Mouse (Mus musculus) thymus, postnatal 0 days (tissue): ENCODE results near the gene Mindy4b-ps. TPM values are rescaled to one million over a fixed set of nuclear protein-coding genes. Genes with fewer than 3 reads are reported as not detected.
"Not testable (repeated sequence)": the region's sequence is repeated elsewhere in the genome, so short reads cannot be mapped to it uniquely, and the experiment has no call there.

Source experiments
- DNase-seq: peaks from one replicate; pipeline ENCODE4 v3.0.0-alpha.2; 2015; ENCODE audit warnings: low spot score
- polyA plus RNA-seq: library from polyadenylated mRNA; unstranded; fragments of >200 nt; fragmentation: Nextera tagmentation; extraction: Ambion mirVana; gene quantifications from 2 replicates; pipeline ENCODE4 v1.2.1, GENCODE M21; 2015

The Mindy4b-ps gene
- not detected in 2 replicates for polyA plus RNA-seq

DNA sequence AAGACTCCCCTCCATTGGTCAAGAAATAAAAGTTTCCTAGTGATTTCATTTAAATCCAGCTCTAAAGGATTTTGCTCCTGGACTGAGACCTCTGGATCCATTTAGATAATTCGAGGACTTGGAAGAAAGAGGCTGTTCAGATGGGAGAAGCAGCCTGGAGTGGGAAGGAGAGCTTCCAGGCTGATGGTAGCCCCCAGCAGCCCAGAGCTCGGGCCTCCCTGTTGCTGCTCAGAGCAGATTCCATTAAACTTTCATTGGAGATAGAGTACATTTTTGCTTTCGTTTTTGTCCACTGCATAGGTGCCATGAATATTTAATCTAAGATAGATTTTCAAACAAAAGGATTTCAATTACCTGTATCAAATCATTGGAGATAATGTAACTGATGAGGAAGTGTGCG is at the start of gene Mindy4b-ps:
TSS of gene Mindy4b-ps (minus strand) at position 101 of the 400 bp plus-strand sequence.
- DNase-seq = no peak

DNA sequence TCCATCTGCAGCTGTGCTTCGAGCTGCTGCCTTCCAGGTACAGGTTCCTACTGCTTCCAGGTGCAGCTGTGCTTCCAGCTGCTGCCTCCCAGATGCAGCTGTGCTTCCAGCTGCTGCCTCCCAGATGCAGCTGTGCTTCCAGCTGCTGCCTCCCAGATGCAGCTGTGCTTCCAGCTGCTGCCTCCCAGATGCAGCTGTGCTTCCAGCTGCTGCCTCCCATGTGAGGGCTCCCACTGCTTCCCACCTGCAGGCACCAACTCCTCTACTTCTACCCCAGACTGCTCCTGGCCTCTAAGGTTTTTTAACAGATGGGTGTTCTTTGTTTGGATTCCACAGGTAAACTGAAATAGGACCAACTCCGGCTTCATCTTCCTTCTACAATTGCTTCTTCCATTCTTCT is 49.8 kb upstream of the Mindy4b-ps start:
- DNase-seq = not testable (repeated sequence)

DNA sequence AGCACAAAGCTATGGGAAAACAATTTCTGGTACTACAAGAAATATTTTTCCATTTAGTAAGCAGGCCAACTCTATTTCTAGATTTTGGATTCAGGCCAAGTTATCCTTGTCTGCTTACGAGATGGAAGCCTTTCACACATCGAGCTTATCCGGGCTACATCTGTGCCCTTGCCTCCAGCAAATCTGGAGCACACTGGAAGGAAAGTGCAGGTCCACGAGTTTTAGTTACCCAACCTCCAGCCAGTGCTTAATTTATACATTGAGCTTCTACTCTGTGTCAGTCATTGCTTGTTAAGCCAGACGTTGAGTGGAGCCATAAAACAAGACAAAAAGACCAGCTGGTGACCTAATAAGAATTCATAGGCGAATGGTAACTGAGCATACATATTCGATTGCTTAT is 43.6 kb upstream of the Mindy4b-ps start:
- no peak for DNase-seq

DNA sequence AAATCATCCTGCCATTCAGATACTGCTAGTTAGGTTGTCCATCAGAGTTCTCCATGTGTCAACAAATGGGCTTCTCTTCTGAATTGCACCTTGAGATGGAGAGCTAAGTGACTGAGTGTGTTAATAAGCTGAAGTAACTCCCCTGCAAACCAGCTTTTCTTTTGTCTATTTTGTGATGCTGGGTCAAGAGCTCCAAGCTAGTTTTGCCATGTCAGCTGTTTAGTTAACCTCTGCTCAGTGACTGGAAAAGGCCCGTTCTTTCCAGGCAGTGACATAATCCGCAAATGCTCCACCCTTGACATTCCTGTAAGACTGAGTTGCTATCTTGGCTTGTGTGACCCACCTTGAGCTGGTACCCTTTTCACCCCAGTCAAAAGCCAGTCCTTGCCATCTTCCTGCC is 40.9 kb upstream of the Mindy4b-ps start:
- no peak for DNase-seq

DNA sequence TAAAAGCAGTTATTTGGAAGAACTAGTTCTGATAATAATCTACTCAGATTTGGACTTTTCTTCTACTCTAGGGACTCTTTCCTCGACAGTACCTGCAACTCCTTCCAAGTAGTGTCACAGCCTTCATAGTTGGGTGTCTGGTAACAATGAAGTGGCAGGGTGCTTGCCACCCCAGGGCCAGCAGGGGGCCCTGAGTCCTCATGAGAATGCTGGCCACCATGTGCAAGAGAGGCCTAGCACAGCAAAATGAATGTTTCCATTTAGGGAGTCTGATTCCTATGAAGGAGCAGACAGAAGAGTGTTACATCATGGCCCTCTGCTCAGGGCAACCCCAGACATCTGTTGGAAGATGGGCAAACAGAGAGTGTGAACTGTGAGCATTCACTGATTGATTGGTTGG is 21.3 kb upstream of the Mindy4b-ps start:
- no peak for DNase-seq

DNA sequence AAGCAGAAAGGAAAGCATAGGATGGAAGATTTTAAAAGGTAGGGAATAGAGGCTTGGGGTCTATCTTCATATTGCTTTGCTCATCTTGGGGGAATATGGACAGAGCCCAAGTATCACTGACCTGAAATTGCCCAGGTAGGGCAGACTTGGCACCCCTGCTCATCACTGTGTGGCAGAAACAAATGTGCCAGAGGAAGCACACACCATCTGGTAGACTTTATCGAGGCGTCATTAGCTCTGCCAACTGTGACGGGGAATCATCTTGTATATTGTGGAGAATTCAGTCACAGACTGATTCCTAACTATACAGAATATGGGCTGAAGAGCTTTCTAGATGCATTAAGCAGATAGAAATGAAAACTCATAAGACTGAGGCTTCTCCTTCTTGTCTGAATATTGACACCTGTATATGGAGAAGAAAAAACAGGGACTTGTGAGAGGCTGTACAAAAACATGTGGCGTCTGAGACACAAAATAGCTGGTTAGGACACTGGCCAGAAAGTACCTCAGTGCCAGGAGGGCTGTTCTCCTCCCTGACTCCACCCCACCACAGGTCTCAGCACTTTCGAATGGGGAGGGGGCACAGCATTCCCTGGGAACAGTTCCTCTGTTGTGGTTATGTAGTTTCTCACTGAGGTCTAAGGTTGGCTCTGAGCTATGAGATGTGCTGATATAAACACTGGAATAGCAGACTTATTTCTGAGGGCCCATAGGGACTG is 11.5 kb upstream of the Mindy4b-ps start:
- no peak for DNase-seq

DNA sequence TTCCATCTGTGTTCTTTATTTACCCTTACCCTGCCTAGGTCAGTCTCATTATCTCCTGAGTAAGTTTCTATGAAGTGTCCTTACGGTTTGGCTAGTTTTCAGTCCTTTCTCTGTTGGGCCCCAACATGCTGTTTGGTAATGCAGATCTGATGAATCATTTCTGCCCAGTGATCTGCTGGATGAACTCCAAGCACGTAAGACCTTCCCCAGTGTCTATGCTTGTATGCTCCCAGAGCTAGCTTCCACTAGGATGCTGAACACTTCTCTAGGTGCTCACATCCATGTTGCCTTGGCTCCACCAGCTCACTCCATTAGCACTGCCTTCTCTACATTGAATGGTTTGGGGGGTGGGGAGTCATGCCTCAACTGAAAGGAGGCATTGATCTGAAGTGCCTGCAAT is 10.8 kb upstream of the Mindy4b-ps start:
- no peak for DNase-seq

DNA sequence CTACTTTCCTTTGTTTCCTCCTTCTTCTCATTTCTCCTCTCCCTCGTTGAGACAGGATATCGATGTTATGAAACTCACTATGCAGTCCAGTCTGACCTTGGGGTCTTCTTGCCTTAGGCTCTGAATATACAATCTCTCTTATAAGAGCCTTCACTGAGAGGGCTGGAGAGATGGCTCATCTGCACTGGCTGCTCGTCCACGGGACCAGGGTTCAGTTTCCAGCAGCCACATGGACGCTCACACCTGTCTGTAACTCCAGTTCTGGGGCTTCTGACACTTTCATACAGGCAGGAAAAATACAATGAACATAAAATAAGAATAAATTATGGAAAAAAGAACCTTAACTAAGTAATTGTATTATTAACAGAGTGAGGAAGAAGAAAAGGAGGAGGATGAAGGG is 9.5 kb upstream of the Mindy4b-ps start:
- DNase-seq = no peak

DNA sequence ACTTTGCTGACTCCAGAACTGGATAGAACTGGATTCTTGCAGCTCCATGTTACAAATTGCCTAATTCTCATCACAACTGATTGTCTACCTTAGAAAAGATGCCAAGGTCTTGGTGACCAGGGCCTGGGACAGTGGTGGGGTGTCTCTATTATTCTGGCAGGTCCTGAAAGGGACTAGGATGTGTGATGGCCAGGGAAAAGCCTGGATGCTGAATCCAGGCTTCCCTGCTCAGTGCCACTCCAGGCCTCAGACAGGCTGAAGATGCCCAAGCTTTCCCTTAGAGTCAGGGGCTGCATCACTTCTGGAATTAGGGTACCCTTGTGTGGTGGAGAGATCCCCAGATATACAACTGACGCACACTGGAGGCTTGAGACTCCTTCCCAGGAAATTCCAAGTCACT is 7.8 kb upstream of the Mindy4b-ps start:
- no peak for DNase-seq

DNA sequence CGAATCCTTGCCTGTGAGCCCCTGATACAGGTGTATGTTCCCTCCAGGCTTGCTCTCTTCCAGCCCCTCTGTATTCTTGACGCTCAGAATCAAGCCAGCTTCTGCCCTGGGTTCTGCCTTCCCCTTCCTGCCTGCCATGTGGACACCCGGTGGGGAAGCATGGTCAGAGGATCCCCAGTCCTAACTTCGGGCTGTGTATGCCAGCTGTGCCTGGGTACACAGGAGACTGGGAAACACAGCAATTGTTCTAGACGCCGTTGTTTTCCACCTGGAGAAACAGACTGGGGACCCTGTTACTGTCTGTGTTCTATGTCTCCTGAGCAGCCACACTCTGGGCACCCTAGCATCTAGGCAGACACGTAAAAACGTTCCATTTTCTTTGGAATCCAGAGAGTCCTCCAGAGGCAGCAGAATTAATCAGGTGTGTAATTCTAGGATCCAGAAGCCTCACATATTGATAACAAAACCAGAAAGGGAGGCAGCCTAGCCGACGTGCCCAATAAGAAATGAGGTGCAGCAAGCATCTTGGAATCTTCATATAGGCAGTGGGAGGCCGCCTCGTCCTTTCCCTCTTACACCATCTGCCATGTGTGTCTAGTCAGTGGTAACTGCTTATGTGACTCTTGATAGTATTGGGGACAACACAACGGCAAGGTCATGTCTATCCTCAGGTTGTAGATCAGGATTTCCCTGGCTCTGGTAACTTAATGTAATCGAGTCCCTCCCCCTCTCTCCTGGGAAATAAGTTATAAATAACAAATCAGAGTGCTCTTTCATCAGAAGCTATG is 6.4 kb upstream of the Mindy4b-ps start:
- DNase-seq = no peak

DNA sequence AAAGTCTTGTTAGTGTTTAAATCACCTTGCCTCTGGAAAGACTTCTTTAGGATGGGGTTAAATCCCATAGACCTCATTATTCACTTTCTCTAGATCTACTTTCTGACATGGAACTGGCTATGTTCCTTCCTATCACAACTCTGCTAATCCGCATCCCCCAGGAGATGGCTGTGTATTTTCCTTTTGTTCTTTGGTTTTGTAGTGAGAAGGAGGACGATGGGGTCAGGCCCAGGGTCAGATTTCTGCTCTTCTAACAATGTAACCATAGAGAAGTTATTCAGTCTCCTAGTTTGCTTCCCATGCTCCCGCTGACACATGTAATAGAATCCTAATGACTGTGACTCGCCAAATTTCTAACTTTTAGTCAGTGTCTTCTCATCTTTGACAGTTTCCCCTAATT is 4.2 kb upstream of the Mindy4b-ps start:
- no peak for DNase-seq

DNA sequence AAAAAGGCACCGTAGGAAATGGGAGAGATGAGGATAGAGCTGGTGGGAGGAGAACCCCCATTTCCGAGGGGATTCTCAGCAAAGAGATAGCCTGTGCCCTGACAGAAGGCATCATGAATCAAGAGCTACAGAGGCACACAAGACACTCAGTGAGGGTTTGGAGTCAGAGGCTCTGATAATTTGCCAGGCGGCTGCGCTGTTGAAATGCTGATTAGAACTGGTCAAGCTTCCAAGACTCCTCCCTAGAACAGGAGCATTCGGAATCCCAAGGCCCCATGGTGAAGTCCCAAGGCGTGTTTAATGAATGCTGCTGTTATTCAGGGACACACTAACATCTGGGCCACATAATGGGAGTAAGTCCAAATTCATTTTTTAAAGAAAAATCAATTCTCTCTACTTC is 4.8 kb downstream of the Mindy4b-ps start:
- no peak for DNase-seq

DNA sequence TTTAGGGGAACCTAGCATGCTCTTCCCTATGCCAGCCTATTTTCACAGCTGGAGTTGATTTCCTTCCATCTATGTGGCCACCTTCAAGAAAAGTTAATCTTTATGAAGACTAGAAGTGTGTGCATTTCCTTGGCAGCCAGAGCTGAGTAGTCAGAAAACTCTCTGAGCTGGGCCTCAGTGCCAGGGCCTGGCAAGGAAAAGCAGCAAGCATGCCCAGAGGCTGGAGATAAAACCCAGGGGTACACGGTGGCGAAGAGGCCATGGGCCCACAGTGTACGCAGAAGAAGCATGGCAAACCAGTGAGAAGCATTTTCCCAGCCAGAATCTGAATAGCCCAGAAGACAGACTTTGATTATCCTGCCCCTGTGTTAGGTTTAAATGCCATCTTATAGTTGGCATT is 7.9 kb downstream of the Mindy4b-ps start:
- no peak for DNase-seq

DNA sequence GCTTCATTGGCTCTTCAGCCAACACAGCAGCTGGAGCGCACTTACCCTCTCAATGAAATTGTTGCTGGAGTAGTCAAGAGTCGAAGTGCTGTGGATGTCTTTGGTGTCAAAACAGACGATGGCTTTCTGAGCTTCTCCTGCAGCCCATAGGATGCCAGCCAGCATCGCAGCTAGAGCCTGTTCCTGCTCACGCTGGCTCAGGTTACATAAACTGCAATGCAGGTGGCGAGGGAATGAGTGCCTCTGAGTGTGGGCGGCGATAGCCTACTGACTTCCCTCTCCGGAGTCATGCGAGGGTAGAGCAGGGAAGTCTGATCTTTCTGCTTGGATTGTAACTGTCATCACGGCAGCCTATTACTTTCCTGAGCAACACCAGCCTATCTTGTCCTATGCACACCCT is 11.8 kb downstream of the Mindy4b-ps start:
- DNase-seq = no peak

DNA sequence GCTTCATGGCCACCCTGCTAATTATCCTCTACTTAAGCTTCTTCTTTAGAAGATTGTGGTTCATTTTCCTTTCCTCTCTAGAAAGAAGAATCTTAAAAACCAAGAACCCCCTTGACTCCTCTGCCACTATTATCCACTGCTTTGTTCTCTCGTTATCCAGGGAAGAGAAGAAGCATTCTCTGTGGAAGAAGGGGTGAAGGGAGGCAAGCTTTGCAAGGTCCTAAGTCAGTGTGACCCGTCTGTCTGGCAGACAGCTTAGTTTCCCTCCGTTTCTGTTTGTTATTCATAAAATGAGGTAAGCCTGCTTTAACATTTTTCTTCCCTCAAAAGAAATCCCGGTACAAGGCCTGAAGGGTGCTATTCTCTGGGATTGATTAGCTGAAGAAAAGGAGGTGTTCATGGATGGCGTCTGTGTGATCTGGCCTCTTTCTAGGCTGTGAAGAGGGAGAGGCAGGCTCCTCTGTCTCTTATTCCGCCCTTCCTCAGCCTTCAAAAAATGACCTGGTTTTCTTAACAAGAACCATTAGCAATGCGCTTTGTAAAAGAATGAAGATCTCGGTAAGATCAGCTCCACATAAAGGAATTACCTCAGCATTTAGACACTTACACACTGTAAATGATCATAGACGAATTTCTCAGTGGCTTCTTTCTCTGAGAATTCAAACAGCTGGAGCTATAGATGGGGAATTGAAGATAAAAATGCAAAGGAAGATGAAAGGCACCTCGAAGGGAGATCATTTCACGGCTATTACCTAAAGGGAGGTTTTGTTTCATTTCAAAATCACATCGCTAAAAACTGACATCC is 12.8 kb downstream of the Mindy4b-ps start:
- no peak for DNase-seq

DNA sequence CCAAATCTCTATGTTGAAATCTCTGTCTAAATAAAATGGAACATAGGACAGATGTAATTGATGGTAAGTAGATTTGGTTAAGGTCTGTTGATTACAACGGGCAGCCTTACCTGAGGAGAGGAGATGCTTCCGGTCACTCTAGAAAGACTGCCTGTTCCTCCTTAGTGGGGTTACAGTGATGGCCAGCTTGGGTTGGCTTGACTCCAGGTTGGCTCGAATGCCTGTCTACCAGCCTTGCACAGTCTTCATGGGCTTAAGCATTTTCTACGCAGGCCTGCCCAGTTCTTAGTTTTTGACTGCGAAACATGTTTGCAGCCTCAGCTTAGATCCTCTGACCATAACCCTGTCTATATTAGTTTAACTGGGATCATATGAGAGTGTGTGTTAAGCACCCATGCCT is 13.5 kb downstream of the Mindy4b-ps start:
- no peak for DNase-seq

DNA sequence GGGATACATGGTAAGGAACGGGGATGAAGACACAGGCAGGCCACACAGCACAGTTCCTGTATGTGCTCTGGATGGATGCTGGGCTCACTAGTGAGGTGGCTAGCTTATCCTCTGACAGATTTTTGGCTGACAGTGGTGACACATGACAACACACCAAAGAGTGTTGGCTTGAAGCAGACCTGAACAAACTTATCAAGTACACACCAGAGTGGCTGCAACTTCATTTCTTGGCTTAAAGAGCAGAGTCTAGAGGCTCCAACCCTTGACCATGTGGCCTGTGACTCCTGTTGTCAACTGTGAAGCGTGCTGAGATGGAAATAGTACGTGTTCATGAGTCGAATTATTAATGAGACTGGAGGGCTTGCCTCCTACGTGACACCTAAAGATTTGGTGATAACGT is 17.4 kb downstream of the Mindy4b-ps start:
- DNase-seq = no peak

DNA sequence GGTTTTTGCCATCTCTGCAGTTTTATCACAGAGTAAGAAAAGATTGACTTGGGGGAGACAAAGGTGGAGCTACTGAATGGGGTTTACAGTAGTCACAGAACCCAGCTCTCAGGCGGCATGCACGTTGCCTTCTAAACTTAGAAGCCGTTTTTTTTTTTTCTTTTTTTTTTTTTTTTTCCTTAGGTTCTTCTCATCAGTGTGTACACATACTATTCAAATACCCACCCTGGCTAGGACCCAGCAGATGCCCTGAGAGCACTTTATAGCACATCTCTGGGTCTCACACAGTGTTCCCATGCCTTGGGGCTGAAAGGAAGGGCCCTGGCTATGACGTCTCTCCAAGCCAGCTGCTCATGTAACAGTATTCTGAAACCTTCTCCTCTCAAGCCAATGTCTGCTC is 23.4 kb downstream of the Mindy4b-ps start:
- DNase-seq = no peak

DNA sequence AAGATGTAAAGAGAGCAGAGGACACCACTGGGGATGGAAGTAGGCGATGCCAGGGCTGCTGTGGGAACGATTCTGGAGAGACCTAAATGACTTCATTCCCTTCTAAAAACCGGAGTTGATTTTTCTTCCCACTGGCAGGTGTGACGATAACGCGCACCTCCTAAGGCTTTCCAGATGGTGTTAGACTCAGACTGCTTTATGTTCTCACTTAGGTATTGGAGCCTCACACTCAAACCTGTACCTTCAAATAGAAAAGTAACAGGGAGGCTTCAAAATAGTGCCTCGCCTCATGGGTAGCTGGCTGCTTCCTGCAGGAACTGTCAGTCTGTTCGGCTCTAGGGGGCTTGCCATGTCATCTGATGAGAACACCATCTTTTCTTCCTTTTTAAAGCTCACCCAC is 23.9 kb downstream of the Mindy4b-ps start:
- no peak for DNase-seq

DNA sequence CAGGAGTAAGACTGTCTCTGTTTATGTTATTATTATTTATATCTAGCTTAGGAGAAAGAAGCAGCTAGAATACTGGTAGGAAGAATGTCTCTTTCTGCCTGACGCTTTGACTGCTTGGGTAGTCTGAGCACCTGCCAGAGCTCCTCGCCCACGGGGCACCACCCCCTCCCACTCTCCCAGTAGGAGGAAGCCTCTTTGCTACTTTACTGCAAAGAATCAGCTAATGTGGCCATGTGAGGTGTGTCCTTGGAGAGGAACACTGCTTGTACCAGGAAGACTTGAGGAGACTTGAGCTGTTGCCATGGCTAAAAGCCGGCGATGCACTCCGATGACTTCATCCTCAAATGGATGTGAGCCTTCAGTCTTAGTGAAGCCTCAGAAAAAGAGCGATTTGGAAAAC is 32.6 kb downstream of the Mindy4b-ps start:
- DNase-seq = no peak

DNA sequence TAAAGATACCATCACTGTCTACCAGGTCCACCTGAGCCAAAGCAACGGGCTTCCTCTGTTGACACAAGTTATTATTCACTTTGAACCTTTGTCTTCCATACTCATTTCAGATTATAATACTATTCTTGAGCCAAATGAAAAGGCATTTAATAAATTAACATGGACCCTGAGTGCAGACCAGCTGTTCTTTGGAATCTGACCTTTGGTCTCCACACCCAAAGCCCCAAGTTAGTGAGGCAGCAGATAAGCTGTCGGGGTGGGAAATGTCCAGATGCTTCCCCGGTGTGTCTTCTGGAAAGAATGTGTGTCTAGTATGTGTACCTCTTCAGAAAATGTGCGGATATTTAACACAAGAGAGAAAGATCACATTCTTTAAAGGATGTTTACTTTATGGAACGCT is 33.1 kb downstream of the Mindy4b-ps start:
- no peak for DNase-seq

DNA sequence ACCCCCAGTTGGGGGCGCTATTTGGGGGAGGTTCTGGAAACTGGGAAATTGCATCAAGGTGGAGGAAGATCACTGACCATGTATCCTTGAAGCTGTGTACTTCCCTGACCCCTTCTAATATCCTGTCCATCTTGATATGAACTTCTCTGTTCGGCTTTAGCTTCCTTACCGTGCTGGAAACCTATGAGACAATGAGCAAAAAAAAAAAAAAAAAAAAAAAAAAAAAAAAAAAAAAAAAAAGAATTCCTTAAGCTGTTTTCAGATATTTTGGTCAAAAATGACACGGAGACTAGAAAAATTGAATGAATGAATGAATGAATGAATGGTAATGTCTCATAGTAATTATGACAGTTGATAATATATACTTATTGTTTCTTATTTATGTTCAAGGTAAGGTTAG is 35.6 kb downstream of the Mindy4b-ps start:
- DNase-seq = no peak
